Mouse (Mus musculus): ENCODE data around the gene Cysrt1. TPM values are rescaled to one million over a fixed set of nuclear protein-coding genes. Genes with fewer than 3 reads are reported as not detected.

Gene Cysrt1
- polyA plus RNA-seq, 1 experiment from 2014 or later = not detected

DNA sequence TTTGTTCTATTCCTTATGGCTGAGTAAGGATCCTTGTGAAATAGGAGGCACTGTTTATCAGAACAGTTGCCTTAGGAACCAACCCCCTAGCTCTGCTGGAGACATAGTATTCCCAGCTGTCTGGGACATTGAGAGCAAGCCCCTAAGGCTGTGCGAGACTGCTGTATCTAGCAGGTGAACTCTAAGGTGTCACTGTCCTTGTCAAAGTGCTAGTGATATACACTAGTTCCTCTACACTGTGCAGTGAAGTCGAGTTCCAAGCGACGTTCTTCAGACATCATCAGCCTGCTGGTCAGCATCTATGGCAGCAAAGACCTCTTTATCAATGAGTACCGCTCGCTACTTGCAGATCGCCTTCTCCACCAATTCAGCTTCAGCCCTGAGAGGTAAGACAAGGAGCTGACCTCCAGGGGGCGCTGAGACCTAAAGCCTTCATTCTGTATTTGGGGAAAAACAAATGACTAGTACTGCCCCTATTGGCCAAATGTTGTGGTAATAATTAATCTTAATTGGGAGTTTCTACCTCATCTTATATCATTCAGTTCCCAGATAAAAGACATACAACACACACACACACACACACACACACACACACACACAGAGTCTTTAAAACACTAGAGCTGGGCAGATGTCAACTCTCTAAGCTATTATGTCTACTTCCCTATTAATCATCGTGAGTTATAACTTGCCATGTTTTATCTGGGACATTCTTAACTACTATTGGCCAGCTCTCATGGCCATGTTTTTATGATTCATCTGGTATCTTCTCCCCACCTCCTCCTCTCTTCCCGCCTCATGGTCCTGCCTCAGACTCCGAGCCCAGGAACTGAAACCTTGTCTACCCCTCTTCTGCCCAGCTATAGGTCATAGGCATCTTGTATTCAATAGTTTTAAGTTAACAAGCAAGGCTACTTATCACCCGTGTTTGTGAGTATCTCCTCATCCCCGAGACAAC, 37.0 kb upstream of the Cysrt1 start:
- H3K27me3 ChIP-seq = no peaks in the 10 kb centered on the region
- H3K36me3 ChIP-seq = peaks cover 95% of the 10 kb centered on the region
- WGBS = 60% methylated on average over 13 of the region's 13 CpGs
- H3K9me3 ChIP-seq = no peaks in the 10 kb centered on the region
- H3K4me3 ChIP-seq (replicated peaks) = no peak overlapping the region
- peaks cover 11% of the 10 kb centered on the region for H3K4me1 ChIP-seq (replicated peaks)
- no peak overlapping the region for H3K4me2 ChIP-seq (replicated peaks)
- H3K27ac ChIP-seq = no peak overlapping the region
- peak; percentile 66; the same call in 1 of the 2 replicates for ATAC-seq
- no peak overlapping the region for H3K9ac ChIP-seq (replicated peaks)

DNA sequence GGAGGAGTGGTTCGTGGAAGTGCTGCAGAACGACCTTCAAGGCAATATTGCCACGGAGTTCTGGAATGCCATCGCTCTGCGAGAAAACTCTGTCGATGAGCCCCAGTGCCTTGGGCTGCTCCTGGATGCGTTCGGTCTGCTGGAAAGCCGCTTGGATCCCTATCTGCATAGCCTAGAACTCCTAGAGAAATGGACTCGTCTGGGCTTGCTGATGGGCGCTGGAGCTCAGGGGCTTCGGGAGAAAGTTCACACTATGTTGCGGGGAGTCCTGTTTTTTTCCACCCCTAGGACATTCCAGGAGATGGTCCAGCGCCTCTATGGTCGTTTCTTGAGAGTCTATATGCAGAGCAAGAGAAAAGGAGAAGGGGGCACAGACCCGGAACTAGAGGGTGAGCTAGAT, 30.8 kb upstream of the Cysrt1 start:
- Histone ChIP-seq H3K36me3 (peaks cover 77% of the 10 kb centered on the region), H3K9ac (replicated peaks) (peak overlapping the region; percentile 89), H3K4me3 (replicated peaks) (peak overlapping the region; percentile 98), H3K4me2 (replicated peaks) (peak overlapping the region; percentile 99), H3K4me1 (replicated peaks) (peaks cover 44% of the 10 kb centered on the region), H3K27me3 (no peaks in the 10 kb centered on the region), H3K9me3 (no peaks in the 10 kb centered on the region), H3K27ac (0 out of 2 replicates have a peak overlapping the region, but pooled peaks have one; percentile 56)
- 0 out of 2 replicates have a peak, but pooled peaks have one; percentile 1 for ATAC-seq
- WGBS = 39% methylated on average over 16 of the region's 16 CpGs

GRCm38 (mm10) chr2:25272515-25272914, 30.3 kb upstream of the Cysrt1 start:
- H3K27me3 ChIP-seq = no peaks in the 10 kb centered on the region
- ATAC-seq = peak; percentile 80
- no peaks in the 10 kb centered on the region for H3K9me3 ChIP-seq
- peak overlapping the region; percentile 56; the same call in 1 of the 2 replicates for H3K27ac ChIP-seq
- H3K4me2 ChIP-seq (replicated peaks) = peak overlapping the region; percentile 99
- H3K9ac ChIP-seq (replicated peaks) = peak overlapping the region; percentile 89
- peaks cover 49% of the 10 kb centered on the region for H3K4me1 ChIP-seq (replicated peaks)
- peaks cover 74% of the 10 kb centered on the region for H3K36me3 ChIP-seq
- under 1% methylated on average over 29 of the region's 29 CpGs for WGBS
- H3K4me3 ChIP-seq (replicated peaks) = peak overlapping the region; percentile 98

DNA sequence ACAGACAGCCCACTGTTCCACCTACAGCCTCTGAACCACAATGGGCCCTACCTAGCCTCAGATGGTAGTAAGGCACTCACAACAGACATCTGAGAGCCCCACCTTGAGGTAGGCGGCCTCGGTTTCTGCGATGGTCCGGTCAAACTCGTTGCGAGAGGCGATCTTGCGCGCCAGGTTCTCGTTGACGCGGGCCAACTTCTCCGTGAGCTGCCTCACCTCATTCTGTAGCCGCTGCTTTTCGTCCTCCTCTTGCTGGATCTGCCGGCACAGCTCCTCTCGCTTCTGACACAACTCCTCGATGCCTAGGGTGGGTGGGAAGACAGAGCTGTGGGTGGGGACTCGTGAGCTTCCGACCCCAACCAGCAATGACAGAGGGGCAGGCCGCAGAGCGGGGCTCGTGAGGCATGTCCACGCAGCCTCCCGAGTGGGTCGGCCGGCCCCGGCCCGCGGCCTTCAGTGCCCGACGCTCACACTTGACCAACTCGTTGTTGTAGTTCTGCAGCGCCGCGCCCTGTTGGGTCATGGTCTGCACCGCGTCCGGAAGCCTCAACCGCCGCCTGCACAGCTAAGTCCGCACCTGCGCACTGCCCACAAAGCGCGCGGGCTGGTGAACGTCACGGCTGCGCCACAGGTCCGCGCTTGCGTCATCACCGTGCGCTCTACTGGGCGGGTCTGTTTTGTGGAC, 29.7 kb upstream of the Cysrt1 start, which contains the start of the genes Ssna1 and Anapc2:
TSS of gene Ssna1 (minus strand) at position 612 of the 685 bp plus-strand sequence.
TSS of gene Anapc2 (plus strand) at position 652 of the 685 bp plus-strand sequence.
- Histone ChIP-seq H3K27ac (peak within 1 kb of the TSS; percentile 77), H3K27me3 (no peaks in the 10 kb centered on the region), H3K4me3 (replicated peaks) (peak within 1 kb of the TSS; percentile 98), H3K4me1 (replicated peaks) (peaks cover 54% of the 10 kb centered on the region), H3K9ac (replicated peaks) (peak within 1 kb of the TSS; percentile 90), H3K4me2 (replicated peaks) (peak within 1 kb of the TSS; percentile 99), H3K9me3 (no peaks in the 10 kb centered on the region), H3K36me3 (peaks cover 69% of the 10 kb centered on the region)
- WGBS = under 1% methylated on average over 55 of the region's 55 CpGs
- ATAC-seq = peak; percentile 96

DNA sequence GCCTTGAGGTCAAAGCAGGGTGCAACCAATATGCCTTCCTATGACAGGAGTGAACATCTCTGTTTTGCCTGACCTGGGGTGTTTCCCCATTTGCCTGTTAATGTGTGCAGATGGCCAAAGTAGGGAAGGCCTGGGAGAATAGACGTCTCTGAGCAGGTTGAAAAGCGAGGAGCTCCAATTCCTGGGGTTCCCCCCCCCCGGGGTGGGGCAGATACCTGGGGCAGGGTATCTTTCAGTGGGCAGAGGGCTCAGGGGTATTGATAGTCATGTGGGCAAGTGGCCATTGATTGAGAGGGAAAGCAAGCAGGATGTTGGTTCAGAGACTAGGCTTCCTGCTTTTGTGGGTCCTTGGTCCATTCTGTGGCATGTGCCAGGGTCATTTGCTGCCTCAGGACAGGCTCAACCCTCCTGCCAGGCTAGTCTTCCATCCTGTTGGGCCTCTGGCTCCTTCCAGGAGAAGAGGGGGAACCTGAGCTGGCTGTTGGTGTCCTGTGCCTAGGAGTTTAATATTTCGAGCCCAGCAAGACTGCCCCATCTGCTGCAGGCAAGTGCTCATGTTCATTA, 25.6 kb upstream of the Cysrt1 start:
- H3K4me2 ChIP-seq (replicated peaks) = peak overlapping the region; percentile 100; the same call in 1 of the 2 replicates
- WGBS = 63% methylated on average over 4 of the region's 4 CpGs
- no peak overlapping the region for H3K27ac ChIP-seq

DNA sequence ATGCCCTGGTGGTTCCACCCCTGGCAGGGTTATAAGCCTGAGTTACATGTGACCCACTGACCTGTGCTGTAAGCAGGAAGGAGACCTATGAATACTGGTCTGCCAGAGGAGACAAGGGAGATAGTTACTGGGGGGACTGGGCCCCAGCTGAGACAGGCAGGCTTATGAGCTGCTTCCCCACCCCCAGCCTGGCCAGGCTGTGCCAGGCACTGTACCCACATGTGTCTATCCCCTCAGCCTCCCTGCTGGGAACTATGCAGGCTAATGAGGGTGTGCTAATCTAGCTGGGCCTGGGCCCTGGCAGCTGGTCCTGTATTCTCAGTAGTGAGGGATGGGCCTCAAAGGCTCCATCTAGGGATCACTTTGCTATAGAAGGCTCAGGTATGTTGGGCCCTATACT, 25.0 kb upstream of the Cysrt1 start:
- Histone ChIP-seq H3K36me3 (peaks cover 33% of the 10 kb centered on the region), H3K27me3 (peaks cover 16% of the 10 kb centered on the region), H3K27ac (peak overlapping the region; percentile 26; the same call in 1 of the 2 replicates), H3K4me3 (replicated peaks) (no peak overlapping the region), H3K9ac (replicated peaks) (peak overlapping the region; percentile 23; the same call in 1 of the 2 replicates), H3K4me1 (replicated peaks) (peaks cover 69% of the 10 kb centered on the region), H3K9me3 (no peaks in the 10 kb centered on the region), H3K4me2 (replicated peaks) (peak overlapping the region; percentile 100)
- no peak for ATAC-seq

More for the DNA sequence above, 25.6 kb upstream of the Cysrt1 start:
- no peaks in the 10 kb centered on the region for H3K9me3 ChIP-seq
- peaks cover 33% of the 10 kb centered on the region for H3K36me3 ChIP-seq
- no peak for ATAC-seq
- peaks cover 16% of the 10 kb centered on the region for H3K27me3 ChIP-seq
- no peak overlapping the region for H3K4me3 ChIP-seq (replicated peaks)
- H3K9ac ChIP-seq (replicated peaks) = 0 out of 2 replicates have a peak overlapping the region, but pooled peaks have one; percentile 23
- peaks cover 70% of the 10 kb centered on the region for H3K4me1 ChIP-seq (replicated peaks)

DNA sequence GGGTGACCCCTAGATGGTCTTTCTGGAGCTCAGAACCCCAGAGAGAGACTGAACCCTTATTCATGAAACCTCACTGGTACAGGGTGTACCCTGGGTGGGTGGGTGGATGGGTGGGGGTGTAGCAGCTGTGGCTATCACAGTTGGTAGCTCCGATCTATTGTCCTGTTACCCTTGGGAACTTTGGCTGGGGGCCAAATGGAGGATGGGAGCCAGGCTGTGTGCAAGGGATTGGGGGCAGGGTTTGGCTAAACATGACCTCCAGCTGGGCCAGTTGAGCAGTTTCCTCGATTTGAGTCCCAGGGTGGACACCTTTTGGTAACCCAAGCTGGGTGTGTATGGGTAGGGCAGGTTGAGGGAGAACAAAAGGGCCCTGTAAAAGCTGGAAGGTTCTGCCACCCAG, 24.5 kb upstream of the Cysrt1 start:
- Histone ChIP-seq H3K4me2 (replicated peaks) (peak overlapping the region; percentile 100), H3K4me3 (replicated peaks) (no peak overlapping the region), H3K36me3 (peaks cover 33% of the 10 kb centered on the region), H3K27ac (peak overlapping the region; percentile 26; the same call in 1 of the 2 replicates), H3K4me1 (replicated peaks) (peaks cover 72% of the 10 kb centered on the region), H3K9me3 (no peaks in the 10 kb centered on the region), H3K9ac (replicated peaks) (peak overlapping the region; percentile 23; the same call in 1 of the 2 replicates), H3K27me3 (peaks cover 16% of the 10 kb centered on the region)
- WGBS = 46% methylated on average over 2 of the region's 2 CpGs
- ATAC-seq = no peak

- Histone ChIP-seq H3K36me3 (peaks cover 31% of the 10 kb centered on the region), H3K4me2 (replicated peaks) (peak overlapping the region; percentile 100), H3K27ac (no peak overlapping the region), H3K4me1 (replicated peaks) (peaks cover 66% of the 10 kb centered on the region), H3K9ac (replicated peaks) (peak overlapping the region; percentile 55), H3K27me3 (peaks cover 16% of the 10 kb centered on the region), H3K4me3 (replicated peaks) (0 out of 2 replicates have a peak overlapping the region, but pooled peaks have one; percentile 0), H3K9me3 (no peaks in the 10 kb centered on the region)
- 71% methylated on average over 6 of the region's 6 CpGs for WGBS
- no peak for ATAC-seq
Observed at GRCm38 (mm10) chr2:25265897-25266656, 23.8 kb upstream of the Cysrt1 start.

DNA sequence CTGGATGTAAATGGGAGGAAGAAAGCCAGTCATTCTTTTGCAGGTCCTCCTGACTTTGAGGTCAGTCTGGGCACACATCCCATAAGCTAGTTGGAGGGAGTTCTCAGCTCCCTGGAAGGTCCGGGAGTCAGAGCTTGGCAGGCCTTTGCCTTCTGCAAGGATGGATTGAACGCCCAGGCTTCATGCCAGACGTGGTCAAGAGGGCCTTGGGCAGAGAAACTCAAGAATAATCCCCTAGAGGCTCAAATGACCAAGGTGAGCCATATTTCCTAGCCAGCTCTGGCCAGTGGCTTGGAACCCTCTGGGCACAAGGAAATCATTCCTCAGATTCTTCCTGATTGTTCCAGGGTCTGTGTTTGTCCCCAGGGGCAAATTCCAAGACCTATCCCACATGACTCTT, 22.6 kb upstream of the Cysrt1 start:
- Histone ChIP-seq H3K27ac (no peak overlapping the region), H3K9me3 (no peaks in the 10 kb centered on the region), H3K9ac (replicated peaks) (peak overlapping the region; percentile 80; the same call in 1 of the 2 replicates), H3K4me3 (replicated peaks) (no peak overlapping the region), H3K4me1 (replicated peaks) (peaks cover 55% of the 10 kb centered on the region), H3K27me3 (peaks cover 16% of the 10 kb centered on the region), H3K4me2 (replicated peaks) (peak overlapping the region; percentile 100), H3K36me3 (peaks cover 20% of the 10 kb centered on the region)
- no peak for ATAC-seq
- 86% methylated on average over 3 of the region's 3 CpGs for WGBS

- Histone ChIP-seq H3K27me3 (peaks cover 16% of the 10 kb centered on the region), H3K4me2 (replicated peaks) (peak overlapping the region; percentile 100), H3K36me3 (peaks cover 14% of the 10 kb centered on the region), H3K9ac (replicated peaks) (peak overlapping the region; percentile 80), H3K4me1 (replicated peaks) (peaks cover 55% of the 10 kb centered on the region), H3K4me3 (replicated peaks) (peak overlapping the region; percentile 80), H3K9me3 (no peaks in the 10 kb centered on the region), H3K27ac (no peak overlapping the region)
- WGBS = 76% methylated on average over 5 of the region's 5 CpGs
- ATAC-seq = no peak
Observed at GRCm38 (mm10) chr2:25264286-25264660, 22.0 kb upstream of the Cysrt1 start.
